Mouse (Mus musculus) thymus, adult 2 months (tissue): ENCODE results near the gene Mok.

ENCODE experiments used
- CTCF ChIP-seq: fragments of 200-500 bp; IDR thresholded peaks from 2 replicates; pipeline ENCODE4 v1.5.1; 2012; ENCODE audit warnings: mild to moderate bottlenecking, control low read depth, low read length, moderate library complexity, borderline replicate concordance; ENCODE audit not compliant: control insufficient read depth, poor library complexity, insufficient read depth; ENCODE audit errors: extremely low read depth
- POLR2A ChIP-seq: fragments of 200-500 bp; IDR thresholded peaks from 2 replicates; pipeline ENCODE4 v1.6.1; 2012; ENCODE audit warnings: mild to moderate bottlenecking, low read length, control low read depth, moderate library complexity; ENCODE audit not compliant: control insufficient read depth, poor library complexity, insufficient read depth; ENCODE audit errors: extremely low read depth

DNA sequence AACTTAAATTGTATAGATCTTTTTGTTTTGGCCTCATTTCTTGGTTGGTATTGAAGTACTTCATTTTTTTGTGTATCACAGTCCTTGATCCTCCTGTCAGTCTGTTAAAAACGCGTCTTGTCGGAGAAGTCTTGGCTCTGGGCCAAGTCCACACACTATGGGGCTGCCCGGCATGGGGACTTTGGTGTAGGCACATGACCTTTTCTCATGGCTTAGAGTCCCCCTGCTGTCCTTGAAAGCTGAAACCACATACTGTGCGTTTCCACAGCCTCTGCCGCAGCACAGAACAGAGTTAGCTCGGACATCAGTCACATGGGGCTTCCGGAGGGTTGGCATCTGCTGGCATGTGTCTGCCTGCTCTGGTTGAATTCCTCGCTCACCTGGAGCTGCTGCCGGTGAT is 36.5 kb downstream of the Mok start:
- TF ChIP-seq CTCF (no peak), POLR2A (no peak)
